Mouse (Mus musculus) MEL (cell line): ENCODE results near the gene Acin1.

Experiments used
- CHD2 ChIP-seq: IDR thresholded peaks from 2 replicates; pipeline ENCODE4 v1.6.1; 2011; ENCODE audit warnings: low read length, improper control_type of control experiment
- CTCF ChIP-seq, 3 experiments: IDR thresholded peaks in 2 of 3; conservative IDR thresholded peaks in 1 of 3; 2 replicates each; pipeline ENCODE4 v1.5.1; 2011 to 2012; ENCODE audit warnings: low read length in 3 of 3, low read depth in 2 of 3, mild to moderate bottlenecking in 2 of 3, improper control_type of control experiment in 1 of 3, inconsistent platforms in 1 of 3, mixed read lengths in 1 of 3, moderate library complexity in 1 of 3; ENCODE audit not compliant: control insufficient read depth in 1 of 3, insufficient read depth in 1 of 3, poor library complexity in 1 of 3, severe bottlenecking in 1 of 3
- MAX ChIP-seq: IDR thresholded peaks from 2 replicates; pipeline ENCODE4 v1.6.1; 2011; ENCODE audit warnings: low read length, improper control_type of control experiment
- POLR2A ChIP-seq, 2 experiments: IDR thresholded peaks; 2 replicates each; pipeline ENCODE4 v1.6.1; 2011 to 2012; ENCODE audit warnings: low read length in 2 of 2, mild to moderate bottlenecking in 2 of 2, control low read depth in 1 of 2, improper control_type of control experiment in 1 of 2, low read depth in 1 of 2, moderate library complexity in 1 of 2; ENCODE audit not compliant: control insufficient read depth in 1 of 2, insufficient read depth in 1 of 2, poor library complexity in 1 of 2
- POLR2AphosphoS5 ChIP-seq: IDR thresholded peaks from 2 replicates; pipeline ENCODE4 v1.6.1; 2012; ENCODE audit warnings: low read depth, borderline replicate concordance, mild to moderate bottlenecking, inconsistent platforms, low read length, moderate library complexity, mixed read lengths
- TAL1 ChIP-seq: IDR thresholded peaks from 2 replicates; pipeline ENCODE4 v1.6.1; 2012; ENCODE audit warnings: mild to moderate bottlenecking, inconsistent platforms, low read length, moderate library complexity, mixed read lengths

- TF ChIP-seq POLR2AphosphoS5 (no peak), CTCF (IDR thresholded peaks at IDR 0.05 in 2 of 3, conservative IDR thresholded peaks at IDR 0.05 in 1 of 3; ENCODE audit: control insufficient read depth in 1 of 3, insufficient read depth in 1 of 3, low read depth in 2 of 3, low read length in 3 of 3, poor library complexity in 1 of 3, severe bottlenecking in 1 of 3) (no peak), TAL1 (no peak), CHD2 (no peak), POLR2A (IDR thresholded peaks at IDR 0.05; ENCODE audit: control insufficient read depth in 1 of 2, insufficient read depth in 1 of 2, low read depth in 1 of 2, low read length in 2 of 2, poor library complexity in 1 of 2) (no peak), MAX (no peak)
These were observed 70.4 kb downstream of the Acin1 start for GRCm38 (mm10) chr14:54616226-54616825.
